Mouse (Mus musculus) urinary bladder, adult 18-20 months (tissue): ENCODE measurements at regions not wholly inside any gene's neighbourhood (a gene's known extent, or its start where the extent isn't known, plus 50 kb on each side); places are given as distances from the start of the nearest gene placed in this dataset.
"Not testable (repeated sequence)": the region's sequence is repeated elsewhere in the genome, so short reads cannot be mapped to it uniquely, and the experiment has no call there.

ENCODE experiments used
- DNase-seq, 2 experiments: peaks; one replicate each; pipeline ENCODE4 v3.0.0; 2022; ENCODE audit warnings: low spot score in 2 of 2, mixed read lengths in 2 of 2

DNA sequence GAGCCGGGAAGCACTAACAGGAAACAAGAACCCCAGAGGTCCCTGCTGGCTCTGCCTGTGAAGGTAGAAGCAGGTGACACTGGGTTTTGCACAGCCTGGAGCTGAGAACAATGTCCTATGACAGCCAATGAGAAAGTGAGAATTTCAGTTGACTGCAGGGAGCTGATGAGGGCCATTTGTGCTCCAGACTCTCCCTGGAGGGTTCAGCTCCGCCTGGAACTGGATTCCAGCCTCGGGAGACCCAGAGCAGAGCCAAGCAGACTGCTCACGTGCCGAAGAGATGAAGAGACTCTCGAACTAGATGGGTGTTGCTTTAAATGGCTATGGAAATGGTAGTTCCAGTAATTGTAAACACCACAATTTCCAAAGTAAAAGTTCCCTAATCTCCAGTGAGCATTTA lies 93.5 kb downstream of the Cand1 start:
- DNase-seq: no peak

DNA sequence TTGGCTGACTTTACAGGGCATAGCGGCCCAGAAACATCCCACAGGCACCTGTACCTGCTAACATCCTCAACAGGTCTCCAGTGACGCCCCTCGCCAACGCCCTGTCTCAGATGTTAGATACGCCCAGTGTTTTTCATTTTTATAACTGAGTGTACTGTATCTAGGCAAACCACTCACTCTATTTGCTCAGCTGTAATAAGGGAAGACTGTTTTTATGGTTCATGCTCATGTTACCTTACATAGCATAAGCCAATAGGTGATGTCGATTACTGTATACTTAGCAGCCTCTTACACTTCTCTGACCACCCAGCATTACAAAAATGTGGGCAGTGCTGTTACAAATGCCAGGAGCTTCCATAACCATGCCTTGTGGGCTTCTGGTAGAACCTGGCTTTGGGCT lies 97.0 kb downstream of the Cand1 start:
- DNase-seq: no peak

DNA sequence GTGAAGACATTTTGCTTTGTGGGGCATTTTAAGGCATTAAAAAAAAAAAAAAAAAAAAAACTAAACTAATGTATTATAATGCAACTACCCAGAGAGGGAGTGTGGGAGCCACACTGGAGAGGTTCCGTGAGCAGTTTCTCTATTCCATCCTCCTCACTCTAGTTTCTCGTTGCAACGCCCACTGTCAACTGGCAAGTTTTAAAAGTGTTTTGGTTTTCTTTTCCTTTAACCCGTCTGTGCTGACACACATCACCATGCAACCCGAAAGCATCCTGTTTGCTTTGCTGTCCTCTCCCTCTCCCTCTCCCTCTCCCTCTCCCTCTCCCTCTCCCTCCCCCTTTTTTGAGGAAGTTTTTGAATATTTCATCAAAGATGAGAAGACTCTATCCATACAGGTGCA lies 97.5 kb downstream of the Cand1 start:
- no peak for DNase-seq

DNA sequence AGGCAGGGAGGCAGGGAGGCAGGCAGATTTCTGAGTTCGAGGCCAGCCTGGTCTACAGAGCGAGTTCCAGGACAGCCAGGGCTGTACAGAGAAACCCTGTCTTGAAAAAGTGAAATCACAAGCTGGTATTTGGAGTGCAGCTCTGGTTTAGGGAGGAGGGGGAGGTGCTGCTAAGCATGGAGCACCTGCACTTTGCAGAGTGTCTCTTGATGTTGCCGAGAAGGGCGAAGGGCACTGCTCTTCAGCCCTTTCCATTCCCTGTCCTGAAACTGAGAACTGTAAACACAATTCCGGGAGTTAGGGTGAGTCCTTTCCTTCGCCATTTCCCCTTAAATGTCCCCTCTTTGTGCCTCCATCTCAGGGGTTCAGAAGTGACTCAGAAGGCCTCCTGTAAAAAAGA lies 101.6 kb downstream of the Cand1 start:
- no peak for DNase-seq

DNA sequence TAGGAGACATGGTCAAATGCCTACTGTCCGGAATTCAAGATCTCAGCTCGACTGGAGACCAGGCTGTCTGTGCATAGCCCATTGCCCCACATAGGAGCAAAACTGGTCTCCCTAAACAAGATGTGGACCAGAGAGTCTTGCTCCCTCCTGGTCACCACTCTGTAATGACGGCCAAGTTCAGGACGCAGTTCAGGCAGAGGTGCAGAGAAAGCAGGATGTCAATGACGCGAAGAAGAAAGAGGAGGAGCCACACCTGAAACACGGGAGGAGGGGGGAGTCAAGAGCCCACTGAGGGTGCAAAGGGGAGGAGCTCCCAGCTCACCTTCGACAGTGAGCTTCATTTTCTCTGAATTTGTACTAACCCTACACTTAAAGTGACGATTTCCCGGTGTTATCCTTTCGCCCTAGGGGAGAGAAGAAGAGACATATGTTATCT lies 104.3 kb downstream of the Cand1 start:
- DNase-seq: no peak

DNA sequence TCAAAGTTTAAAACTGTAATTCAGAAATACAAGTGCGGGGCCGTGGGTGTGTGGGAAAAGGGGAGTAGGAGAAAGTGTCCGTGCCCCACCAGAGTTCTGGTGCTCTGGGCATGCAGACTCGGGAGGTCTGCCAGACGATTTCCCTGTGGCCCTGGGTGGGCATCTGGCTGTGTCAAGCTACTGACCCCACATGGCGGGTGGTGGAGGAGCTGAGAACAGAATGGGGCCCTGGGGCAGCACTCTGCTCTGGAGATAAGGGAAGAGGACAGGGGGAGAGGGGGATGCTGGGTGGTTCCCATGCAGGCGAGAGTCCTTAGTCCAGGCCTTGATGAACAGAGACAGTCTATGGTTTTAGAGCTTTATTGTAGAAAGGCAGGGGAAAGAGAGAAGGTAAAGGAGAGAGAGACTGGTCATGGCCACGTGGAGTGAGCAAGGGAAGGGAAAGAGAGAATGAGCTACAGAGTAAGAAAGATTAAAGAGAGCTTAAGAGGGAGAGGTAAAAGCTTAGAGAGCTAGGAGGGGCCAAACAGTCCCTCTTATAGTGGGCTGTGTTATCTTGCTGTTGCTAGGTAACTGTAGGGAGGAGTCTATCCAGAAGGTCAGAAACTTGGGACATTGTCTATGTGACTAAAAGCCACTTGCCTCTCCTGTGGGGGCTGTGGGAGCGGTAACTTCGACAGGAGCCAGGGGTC lies 104.9 kb downstream of the Cand1 start:
- no peak for DNase-seq

DNA sequence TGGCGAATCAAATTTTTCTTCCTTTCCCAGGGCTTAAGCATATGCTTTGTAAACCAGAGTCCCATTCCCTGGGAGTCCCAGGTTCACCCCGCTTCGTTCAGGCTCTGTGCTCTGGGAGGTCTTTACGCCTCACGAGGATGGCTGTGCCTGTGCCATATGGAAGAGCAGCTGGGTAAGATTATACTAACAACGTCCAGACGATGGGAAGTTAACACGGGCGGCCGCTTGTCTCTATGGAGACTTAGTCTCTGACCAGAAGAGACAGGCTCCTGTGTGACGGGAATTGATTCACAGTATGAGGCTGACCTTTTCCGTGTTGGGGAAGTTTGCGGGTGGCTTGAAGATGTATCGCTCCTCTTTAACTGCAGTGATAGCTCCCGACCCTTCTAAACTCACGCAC lies 107.9 kb downstream of the Cand1 start:
- no peak for DNase-seq

DNA sequence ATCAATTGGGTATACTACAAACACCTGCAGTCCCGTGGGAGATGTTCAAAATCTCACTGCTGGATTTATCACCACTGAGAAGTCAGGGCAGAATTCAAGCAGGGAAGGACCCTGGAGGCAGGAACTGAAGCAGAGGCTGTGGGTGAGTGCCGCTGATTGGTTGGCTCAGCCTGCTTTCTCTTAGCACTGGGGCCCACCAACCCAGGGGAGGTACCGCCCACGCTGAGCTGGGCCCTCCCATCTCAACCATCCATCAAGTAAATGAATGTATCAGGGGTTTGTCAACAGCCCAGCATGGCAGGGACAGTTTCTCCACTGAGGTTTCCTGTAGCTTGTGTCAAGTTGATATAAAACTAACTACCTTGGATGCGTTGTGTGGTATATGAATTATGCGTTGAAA lies 109.2 kb downstream of the Cand1 start:
- DNase-seq: no peak

DNA sequence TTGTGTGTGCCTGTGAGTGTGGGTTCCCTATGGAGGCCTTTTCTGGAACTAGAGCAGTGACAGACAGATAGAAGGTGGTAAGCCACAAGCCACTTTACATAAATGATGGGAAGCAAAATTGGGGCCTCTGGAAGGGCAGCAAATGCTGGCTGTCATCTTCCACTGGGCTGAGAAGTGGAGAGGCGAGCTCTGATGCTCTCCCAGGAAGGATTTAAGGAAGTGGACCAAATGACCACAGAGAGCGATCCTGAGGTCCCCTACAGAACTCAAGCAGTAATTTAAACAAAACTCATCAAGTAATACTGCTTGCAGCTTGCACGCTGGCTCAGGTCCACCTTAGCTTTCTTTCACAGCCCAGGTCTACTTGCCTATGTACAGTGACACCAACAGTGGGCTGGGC lies 111.8 kb downstream of the Cand1 start:
- no peak for DNase-seq

DNA sequence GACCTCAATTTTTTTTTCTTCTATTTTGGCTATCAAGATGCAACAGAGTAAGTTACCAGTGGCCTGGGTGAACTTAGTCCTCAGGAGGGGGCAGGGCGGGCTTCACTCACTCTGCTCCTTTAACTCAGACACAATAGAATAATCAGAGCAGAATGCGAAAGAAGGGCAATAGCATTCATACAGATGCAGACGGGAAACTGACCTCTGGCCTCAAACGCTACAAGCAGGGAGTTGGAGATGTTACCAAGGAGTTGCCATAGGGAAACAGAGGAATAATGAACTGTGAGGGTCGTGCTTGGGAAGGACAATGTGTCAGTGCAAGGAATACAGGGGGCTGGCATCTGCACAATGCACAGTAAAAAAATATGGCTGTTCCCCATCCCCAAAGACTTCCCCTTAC lies 116.3 kb downstream of the Cand1 start:
- no peak for DNase-seq

DNA sequence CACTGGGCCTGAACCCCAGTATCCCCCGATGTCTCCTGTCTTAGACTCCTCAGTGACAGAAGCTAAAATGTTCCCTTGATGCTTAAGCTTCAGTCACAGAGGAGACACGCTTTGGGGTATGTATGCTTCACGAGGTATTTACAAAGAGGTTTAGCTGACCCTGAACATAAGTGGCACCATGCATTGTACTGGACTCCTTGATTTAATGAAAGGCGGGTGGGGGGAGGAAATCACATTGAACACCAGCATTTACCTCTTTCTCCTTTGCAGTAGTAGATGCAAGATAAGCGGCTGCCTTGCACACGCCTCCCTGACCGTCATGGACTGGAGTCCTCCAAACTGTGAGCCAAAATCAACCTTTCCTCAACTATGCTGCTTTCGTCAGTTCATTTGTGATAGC lies 117.5 kb downstream of the Cand1 start:
- no peak for DNase-seq

DNA sequence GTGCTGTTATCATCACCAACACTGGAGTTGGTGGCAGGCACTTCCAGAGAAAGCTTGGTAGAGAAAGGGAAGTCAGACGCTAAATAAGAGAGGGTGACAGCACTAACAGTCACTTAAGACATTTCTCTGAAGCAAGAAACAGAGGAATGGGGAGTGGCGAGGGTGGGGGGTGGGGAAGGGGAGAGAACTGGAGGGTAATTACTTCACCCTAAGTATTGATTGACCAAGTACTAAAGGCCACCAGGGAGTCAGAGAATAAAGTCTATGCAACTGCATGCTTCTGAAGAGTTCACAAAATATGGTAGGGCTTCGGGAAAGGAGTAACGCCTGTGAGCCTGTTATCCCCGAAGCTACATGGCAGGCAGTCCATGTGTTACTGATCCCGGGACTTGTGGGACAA lies 118.3 kb downstream of the Cand1 start:
- DNase-seq: no peak

DNA sequence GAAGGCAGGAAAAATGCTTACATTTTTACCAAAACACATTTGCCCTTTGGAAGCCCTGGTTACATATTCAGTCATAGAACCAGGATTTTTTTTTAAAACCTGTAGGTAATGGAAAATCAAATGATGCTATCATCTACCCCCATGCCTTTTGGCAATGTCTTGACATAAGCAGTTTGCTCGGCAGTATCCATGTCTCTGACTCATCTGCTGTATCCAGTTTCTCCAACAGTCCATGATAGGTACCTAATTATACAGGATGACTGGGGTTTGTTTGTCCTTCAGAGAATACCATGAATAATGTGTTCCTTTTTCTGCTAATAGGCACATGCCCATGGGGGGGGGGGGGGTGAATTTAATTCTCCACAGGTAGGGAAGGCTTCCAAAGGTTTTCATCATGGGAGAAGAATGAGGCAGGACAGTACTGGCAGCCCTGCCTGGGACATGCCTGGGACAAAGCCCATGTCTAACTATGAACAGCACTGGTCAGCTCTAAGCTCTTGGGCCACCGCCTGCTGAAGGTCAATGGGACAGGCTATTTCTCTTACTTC lies 122.9 kb downstream of the Cand1 start:
- no peak for DNase-seq

DNA sequence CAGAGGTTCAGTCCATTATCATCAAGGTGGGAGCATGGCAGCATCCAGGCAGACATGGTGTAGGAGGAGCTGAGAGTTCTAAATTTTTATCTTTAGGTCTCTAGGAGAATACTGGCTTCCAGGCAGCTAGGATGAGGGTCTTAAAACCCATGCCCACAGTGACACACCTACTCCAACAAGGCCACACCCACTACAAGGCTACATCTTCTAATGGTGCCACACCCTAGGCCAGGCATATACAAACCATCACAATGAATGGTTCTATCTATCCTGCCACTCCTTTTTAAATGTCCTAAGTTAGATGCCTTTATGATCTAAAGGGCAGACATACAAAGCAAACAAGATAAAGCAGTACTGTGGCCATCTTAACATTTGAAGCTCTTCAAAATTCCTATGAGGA lies 124.7 kb downstream of the Cand1 start:
- DNase-seq: not testable (repeated sequence)

DNA sequence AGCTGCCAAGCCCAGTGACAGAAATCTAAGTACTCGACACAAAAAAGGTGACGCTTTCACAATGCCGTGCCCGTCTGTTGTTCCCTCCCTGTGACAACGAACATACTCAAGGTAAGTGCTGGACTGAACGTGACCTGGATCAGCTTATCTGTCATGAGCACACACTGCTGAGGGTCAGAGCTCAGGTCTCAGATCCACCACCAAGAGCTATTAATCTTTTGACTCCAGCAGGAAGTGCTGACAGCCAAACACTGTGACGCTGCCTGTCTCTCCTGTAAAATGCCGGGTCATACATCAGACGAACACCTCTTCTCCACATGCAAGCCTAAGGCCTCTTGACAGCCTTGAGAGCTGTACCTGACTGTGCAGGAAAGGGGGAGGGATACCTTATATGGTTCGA lies 125.2 kb downstream of the Cand1 start:
- DNase-seq: no peak

DNA sequence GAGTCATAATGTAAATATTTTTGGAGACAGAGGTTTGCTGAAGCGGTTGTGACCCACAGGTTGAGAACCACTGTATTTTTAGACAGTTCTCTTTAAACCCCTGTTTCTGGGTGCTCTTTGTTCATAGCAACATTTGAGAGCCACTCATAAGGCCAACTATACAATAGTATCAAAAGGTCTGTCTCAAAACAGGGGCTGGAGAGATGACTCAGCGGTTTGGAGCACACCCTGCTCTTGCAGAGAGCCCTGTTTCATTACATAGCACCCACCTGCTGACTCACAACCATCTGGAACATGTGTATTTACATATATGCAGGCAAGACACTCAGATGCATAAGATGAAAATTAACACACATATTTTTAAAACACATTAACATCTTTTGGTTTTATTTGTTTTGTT lies 128.0 kb downstream of the Cand1 start:
- DNase-seq: no peak

DNA sequence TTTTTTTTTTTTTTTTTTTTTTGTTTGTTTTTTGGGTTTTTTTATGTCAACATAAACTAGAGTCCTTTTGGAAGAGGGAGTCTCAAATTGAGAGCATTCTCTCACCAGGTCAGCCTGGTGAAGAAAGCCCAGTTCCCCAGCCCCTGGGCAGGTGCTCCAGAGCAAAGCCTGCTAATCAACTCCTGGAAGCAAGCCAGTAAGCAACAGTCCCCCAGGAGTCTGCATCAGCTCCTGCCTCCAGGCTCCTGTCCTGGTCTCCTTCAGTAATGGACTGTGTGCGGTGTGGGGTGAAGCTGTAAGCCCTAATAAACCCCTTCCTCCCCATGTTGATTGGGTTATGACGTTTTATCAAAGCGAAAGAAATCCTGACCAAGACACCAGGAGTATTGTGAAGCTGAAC lies 128.4 kb downstream of the Cand1 start:
- no peak for DNase-seq

DNA sequence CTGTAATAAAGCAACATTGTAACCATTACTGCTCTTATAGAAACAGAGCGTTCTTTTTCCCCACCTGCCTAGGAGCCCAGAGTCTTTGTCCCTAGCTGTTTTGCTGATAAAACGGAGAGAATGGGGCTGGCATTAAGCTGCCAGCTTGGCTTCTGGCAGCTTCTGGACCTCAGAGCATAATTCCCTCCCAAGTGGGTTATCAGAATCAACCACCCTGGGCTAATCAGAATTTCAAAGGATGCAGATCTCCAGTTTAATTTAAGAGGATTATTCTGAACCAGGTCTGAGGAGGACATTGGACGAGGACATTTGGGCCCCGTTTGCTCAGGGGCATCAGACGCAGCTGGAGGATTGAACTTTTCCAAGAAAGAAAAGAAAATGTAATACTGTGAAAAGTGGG lies 129.2 kb downstream of the Cand1 start:
- DNase-seq: no peak

DNA sequence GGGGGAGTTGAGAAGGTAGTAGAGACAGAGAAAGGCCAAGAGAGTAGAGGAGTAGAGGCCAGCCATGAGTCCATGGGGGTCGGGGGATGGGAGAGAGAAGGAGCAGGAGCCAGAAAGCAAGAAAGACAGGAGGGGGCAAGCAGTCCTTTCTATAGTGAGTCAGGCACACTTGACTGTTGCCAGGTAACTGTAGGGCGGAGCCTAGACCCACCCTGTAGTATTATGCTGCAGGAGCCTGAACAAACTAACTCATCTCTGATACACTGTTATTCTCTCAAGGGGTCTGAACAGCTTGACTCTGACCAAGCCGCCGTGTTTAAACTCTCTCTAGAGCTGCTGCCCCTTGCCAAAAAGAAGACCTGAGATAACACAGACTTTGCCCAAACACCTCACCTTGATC lies 130.6 kb downstream of the Cand1 start:
- DNase-seq: no peak

DNA sequence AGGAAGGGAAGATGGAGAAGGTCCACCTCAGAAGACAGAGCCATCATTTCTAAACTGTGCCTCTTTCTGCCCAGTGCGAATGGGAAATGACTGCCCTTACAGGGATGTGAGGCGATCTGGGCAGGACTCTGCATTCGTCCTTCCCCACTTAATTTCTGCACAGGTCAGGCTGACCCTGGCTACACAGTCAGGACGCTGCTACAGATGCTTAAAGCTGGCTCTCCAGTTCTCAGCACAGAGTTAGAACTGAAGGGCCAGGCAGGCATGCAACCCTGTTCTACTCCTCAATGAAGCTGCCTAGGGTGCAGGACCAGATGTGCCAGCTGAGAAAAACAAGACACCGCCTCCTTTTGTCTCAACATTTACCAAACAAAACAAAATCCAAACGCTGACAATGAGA lies 132.1 kb downstream of the Cand1 start:
- DNase-seq: no peak

DNA sequence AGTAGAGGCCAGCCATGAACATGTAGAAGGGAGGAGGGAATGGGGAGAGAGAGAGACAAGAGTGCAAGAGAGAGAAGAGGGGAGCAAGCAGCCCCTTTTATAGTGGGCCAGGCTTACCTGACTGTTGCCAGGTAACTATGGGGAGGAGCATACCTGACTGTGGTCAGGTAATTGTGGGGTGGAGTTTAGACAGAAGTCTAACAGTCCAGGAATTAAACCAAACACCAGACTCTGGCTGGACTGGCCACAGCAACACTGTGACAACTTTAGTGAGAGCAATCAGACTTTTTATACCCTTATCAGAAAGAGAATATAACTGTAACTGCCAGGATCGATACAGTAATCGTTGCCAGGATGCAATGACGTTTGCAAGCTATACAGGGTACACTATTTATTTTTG lies 133.8 kb downstream of the Cand1 start:
- DNase-seq: no peak

DNA sequence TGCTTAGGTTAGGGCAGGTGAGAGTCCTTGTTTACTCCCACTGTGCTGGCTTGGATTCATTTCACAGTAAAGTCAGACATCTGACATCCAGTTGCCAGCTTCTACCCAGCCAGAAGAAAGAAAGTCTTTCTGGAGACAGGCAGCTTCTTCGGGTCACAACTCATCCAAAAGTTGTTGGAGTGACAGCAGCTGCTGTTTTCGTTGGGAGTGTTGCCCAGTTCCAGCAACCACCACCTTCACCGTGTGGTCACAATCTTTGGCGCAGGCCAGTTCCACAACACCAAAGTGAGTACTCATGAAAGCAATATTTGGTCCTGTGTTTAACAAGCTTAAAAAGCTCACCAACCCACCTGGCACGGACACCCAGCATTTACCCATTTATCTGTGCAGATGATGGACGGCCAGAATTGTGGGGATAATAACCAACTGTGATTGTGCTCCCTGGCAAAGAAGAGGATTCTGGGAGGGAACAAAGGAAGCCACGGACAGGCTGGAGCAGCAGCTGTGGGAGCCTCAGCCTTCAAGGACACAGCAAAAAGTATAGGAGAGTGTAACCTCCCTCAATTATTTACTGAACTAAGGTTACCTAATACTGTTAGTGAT lies 134.5 kb downstream of the Cand1 start:
- DNase-seq: no peak

DNA sequence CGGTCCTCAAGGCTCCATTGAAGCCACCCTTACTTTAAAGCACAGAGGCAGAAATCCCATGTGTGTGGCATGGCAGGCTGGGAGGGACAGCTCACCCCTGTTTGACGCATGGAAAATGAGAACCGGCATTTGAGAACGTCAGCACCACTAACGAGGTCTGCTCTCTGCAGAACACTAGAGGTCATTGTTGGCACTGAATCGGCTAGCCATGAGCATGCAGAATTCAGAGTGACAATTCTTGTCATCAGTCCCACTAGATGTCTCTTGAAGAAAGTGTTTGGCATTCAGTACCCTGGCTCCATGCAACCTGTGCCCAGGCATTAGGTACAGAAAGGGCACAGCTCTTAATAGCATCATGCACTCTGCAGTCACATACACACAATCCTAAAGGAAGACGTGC lies 139.3 kb downstream of the Cand1 start:
- no peak for DNase-seq
